Mouse (Mus musculus) adrenal gland, adult 18-20 months (tissue): ENCODE data around the gene Obox3. TPM values are rescaled to one million over a fixed set of nuclear protein-coding genes. Genes with fewer than 3 reads are reported as not detected.
"Not testable (repeated sequence)": the region's sequence is repeated elsewhere in the genome, so short reads cannot be mapped to it uniquely, and the experiment has no call there.

ENCODE experiments used
- DNase-seq, 2 experiments: peaks; one replicate each; pipeline ENCODE4 v3.0.0; 2021 to 2022; ENCODE audit warnings: low spot score in 2 of 2
- long read RNA-seq, 2 experiments: library from polyadenylated mRNA; stranded (forward); transcript quantifications; one replicate each; pipeline ENCODE4 v2.0.0; 2021
- total RNA-seq, 2 experiments: library from RNA; stranded (reverse); gene quantifications; 1 replicate in 1 of 2; 2 replicates in 1 of 2; pipeline ENCODE4 v1.2.3; 2021

Obox3 gene
- total RNA-seq: not detected
- long read RNA-seq, experiment 1, partial matches to known transcripts: 0 of 1 reads
- long read RNA-seq, experiment 1, other reads (novel, unspliced or antisense): 1 of 1 reads
- long read RNA-seq, experiment 2: 0 reads

DNA sequence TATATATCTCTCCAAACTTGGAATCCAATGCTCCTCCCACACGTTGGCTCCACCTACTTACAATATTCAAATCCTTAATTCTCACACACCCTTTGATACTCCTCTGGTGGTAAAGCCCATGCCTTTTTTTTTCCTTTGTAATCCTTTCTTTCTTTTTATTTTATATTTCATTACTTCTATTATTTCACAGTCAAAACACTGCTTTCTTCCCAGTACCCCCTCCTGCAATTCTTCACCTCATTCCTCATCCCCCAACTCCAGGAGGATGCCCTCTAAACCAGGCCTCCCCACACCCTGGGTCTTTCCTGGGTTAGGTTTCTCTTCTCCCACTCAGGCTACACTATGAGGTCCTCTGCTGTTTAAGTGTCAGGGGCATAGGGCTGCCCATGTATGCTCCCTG is at the start of gene Obox3:
Obox3 (minus strand) TSS at position 101 of the 400 bp plus-strand sequence.
- not testable (repeated sequence) for DNase-seq

DNA sequence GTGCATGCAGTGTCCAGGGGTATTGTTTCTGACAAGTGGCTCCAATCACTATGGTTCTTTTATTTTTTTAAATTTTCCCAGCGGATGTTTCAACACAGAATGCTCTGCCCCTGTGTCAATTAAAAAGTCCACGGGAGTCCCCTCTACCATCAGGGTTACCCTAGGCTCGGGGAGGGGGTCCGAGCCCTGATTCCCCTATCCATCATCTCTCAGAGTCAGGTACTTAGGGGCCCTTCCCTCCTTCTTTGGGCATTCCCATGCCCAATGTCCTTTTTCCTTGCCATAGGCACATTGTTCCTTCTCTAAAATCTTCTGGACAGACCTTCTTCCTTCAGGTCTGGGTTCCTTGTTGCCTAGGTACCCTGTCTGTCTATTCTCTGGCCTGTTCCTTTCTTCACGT is 130.3 kb downstream of the Obox3 start:
- not testable (repeated sequence) for DNase-seq

Other genes starting within 250 kb of the Obox3 start
- gene Obox5, start 110.2 kb upstream of the Obox3 start, total RNA-seq: not detected
- gene Obox6, start 199.8 kb upstream of the Obox3 start, total RNA-seq: not detected
- not detected for gene Crx, start 240.1 kb upstream of the Obox3 start, total RNA-seq
- under 1 TPM in 1 of 2 experiments, not detected in 1; 0.20 TPM for gene Crxos, start 242.7 kb upstream of the Obox3 start, total RNA-seq